Mouse (Mus musculus): ENCODE measurements around the gene Zbtb38.

Gene Zbtb38

DNA sequence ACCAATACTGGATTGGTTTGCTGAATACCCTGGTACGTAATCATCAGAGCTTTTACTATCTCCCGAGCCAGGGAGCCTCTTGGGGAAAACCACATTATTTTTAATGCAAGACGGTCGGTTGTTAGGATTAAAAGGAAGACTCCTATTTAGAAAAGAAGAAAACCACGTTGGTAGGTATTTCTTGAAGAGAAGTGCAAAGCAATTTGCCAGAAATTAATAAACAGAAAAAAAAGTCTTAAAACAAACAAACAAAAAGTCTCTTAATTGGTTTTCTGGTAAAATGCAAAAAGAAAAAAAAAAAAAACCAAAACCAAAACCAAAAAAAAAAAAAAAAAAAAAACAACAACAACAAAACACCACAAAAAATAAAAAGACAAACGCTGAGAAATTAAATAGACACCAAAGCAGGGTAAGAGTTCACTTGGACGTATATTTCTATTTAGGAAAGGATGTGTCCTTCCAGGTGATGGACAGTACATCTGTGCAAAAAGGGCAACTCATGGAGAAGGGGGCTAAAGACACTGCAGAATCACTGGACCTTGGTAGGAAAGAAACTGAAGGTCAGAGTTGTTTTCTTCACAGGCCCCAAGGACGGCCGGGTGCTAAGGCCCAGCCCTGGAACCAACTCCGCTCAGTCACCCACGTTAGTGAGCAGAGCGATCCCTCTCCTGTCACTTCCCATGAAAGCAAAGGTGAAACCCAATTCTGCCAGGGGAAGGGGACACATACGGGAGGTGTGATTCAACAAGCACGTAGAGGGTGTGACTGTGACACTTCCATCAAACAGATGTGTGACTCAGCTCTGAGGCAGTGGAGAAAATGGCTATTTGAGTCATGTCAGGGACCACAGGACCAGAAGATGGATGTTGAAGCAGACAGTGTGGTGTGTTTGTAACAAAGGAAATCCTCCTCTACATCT lies 38.9 kb downstream of the Zbtb38 start:
- DNase-seq (ENCODE audit: low read depth): peak; percentile 25

DNA sequence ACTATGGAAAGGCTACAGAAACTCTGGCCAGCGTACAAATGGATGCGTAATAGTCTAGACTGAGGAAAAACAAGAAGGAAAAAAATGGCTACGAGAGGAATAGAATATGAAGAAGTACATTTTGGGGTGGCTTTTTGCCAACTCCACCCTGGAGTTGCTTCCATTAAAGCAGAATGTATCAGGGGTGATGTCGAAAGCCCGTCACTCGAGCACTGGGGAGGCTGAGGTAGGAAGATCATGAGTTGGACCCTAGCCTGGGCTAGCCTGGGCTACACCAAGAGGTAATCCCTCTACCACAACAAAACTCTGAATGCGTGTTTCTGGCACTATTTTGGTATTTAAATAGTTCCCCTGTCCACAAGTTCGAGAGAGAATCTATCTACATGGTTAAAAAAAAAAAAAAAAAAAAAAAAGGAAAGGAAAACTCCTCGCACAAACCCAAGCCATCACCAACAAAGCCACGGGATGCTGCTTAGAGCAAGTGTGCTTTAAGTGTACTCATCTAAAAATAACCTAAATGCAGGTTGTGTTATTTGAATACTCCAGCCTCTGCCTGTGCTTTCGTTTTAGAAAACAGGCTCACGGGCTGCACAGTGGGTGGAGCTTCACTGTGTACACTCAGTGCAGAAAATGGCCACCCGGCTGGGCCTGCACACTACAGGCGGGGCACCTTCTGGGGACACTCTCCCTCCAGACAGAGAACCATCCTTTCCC lies 39.7 kb downstream of the Zbtb38 start:
- DNase-seq (ENCODE audit: low read depth): no peak

DNA sequence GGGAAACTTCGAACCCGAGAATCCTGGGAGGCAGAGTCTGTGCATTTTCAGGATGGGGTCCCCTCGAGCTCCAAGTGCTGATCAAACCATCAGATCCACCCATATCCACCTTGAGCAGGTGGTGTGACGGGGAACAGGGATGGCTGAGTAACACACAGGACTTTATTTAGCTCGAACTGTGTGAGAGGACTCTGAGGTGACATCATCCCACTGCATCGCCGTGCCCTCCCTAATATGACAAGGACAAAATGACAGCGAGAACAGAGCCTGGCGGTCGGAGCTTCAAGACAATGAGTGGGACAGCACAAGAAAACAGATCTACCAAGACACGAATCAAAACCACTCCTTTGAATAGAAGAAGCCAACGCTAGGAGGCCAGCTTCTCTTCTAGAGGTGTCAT lies 40.6 kb downstream of the Zbtb38 start:
- no peak for DNase-seq (ENCODE audit: low read depth)

GRCm38 (mm10) chr9:96710241-96710946 lies 42.2 kb downstream of the Zbtb38 start:
- no peak for DNase-seq (ENCODE audit: low read depth)

DNA sequence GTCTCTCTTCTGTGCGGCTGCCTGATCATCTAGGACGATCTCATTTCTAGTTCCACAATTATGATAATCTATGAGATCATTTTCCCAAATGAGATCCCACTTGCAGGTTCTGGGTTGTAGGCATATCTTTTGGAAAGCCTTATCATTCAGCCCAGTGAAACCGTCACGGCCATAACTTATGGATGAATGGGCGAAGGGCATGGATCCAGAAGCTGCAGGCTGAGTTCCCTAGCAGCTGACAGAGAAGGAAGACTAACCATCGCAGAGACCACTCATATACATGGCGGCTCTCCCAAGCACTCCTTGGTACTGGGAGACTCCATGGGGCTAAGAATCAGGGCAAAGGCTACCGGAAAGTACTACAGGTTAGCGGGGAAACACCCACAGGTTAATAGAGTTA lies 43.7 kb downstream of the Zbtb38 start:
- DNase-seq (ENCODE audit: low read depth): no peak

DNA sequence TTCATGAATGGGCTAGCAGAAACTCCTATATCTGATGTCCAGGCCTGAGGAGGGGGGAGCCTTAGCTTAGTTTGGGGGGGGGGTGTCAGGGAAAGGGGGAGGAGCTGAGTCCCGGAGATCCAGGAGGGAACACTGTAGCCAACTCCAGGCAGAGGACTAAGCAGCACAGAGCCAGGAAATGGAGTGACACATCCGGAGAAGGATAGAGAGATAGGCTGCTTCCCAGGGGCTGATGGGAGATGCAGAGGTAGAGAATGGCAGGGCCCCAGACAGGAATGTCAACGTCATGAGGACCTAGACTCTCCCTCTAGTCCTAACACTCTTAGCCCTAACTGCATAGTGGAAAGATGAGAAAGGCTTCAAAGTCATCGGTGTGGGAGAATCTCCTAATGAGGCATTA lies 44.7 kb downstream of the Zbtb38 start:
- DNase-seq (ENCODE audit: low read depth): no peak

DNA sequence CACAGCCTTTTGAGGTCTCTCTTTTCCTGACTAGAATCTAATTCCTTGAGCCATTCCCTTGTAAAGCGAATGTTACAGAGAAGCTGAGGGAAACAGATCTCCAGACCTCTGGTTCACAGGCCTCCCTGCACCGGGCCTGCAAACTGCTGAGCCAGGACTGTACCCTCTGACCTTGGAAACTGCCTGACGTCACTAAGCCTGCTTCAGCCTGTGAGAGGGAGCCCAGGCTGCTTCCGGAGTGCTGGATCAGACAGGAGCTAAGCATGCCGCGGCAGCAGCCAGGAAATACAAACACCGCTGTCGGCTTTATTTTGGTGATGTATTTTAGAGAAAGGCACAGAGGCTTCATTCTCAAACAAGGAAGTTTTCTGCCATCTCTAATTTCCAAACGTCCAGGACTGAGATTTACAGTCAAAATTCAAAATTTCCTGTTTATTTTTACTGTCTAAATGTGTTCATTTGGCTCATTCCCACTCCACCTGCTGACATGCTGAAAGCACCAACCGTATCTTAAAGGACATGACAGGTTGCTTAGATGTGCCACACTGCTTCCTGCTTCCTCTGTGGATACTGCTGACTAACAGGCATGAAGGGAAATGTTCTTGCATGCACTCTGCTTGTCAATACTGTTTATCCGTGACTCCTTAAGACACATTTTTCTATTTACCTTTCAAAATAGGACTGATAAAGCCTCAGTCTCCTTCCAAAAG lies 46.9 kb downstream of the Zbtb38 start:
- no peak for DNase-seq (ENCODE audit: low read depth)

GRCm38 (mm10) chr9:96704935-96705334 lies 47.7 kb downstream of the Zbtb38 start:
- no peak for DNase-seq (ENCODE audit: low read depth)

- peak; percentile 6 for DNase-seq (ENCODE audit: low read depth)
These were observed 50.7 kb downstream of the Zbtb38 start for GRCm38 (mm10) chr9:96701891-96702290.

GRCm38 (mm10) chr9:96699276-96700035 lies 53.2 kb downstream of the Zbtb38 start:
- DNase-seq (ENCODE audit: low read depth): no peak

GRCm38 (mm10) chr9:96696788-96697492 lies 55.7 kb downstream of the Zbtb38 start:
- no peak for DNase-seq (ENCODE audit: low read depth)

DNA sequence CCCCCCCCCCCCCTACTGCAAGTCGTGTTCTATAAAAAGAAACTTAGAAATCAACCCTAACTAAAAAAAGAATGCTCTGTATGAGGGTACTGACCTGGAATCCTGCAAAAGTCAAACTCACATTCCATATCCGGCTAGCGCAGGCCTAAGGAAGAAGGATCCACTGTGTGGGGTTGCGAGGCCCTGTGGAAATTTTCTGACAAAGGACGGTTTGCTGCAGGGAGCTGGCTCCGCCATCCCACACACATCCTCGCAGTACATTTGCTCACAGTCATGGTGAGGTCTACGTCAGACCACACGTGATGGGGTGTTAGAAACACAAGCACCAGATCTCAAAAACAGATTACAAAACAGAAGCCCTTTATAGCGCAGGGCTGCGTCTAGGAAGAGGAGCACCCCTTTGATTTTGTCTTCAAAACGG lies 56.5 kb downstream of the Zbtb38 start:
- DNase-seq (ENCODE audit: low read depth): no peak

DNA sequence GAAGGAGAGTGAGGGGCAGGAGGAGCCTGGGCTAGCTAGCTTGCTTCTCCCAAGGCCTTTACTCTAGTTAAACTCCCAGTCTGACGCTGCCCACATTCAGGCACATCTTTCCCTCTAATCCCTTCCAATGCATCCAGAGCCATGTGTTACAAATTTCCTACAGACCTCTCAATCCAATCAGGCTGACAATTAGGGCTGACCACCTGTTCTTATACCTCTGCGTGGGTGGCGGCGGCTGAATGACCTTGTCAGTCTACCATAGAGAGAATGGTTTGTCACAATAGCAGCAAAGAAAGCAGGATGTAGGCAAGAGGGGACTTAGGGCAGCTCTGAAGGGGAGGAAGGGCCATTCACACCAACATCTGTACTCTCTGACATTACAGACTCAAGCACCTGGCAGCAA lies 62.2 kb downstream of the Zbtb38 start:
- no peak for DNase-seq (ENCODE audit: low read depth)

GRCm38 (mm10) chr9:96689076-96689475 lies 63.6 kb downstream of the Zbtb38 start:
- DNase-seq (ENCODE audit: low read depth): peak; percentile 32

DNA sequence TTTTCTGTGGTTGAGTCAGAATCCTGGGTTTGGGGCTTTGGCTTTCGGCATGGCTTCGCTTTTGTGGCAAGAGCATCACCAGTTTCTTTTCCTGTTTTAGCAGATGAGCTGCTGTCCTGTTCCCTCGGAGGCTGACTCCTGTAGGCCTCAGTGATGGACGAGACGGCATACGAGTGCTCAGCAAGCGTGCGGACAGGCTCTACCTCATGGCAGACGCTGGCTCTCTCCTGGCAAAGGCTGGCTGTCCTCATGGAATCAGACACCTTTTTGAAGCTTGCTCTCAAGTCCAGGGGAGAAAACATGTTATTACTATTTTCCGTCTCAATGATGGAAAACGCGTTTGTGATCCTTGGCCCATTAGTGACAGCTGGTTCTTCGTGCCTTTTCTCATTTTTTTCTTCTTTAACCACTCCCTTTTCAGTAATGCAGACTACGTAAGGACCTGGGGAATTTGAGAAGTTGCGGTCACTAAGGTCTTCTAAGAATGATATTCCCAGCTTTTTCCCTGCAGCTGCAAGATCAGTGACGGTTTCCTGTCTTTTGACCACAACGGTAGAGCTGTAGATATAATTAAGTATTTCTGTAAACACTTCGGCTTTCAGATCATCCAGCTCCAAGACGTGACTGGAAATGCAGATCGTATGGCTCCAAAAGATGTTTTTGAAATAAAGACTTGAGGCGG lies 64.3 kb downstream of the Zbtb38 start:
- no peak for DNase-seq (ENCODE audit: low read depth)

DNA sequence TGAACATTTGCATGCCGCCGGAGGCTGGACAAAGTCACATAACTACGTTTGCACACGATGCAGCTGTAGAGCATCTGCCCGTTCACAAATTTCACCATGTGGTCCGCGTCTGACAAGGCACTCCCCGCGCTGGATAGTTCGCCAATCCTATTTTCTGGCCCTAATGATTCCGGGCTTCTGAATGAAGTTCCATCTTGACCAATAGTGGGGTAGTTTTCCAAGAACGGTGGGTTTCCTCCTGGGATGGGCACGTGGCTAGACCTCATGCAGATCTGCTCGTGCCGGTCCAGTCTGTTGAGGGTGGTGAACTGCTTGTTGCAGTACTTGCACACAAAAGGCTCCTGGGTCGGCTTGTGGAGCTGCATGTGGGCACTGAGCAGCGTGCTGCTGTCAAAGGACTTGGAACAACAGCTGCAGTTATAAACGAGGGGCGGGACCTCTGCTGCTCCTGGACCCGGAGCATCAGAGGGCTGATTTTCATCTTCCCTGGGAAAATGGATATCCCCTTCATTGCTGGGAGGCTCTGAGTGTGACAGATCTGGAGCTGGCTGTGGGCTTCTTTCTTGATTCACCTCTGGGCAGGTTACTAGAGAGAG lies 64.9 kb downstream of the Zbtb38 start:
- DNase-seq (ENCODE audit: low read depth): no peak

DNA sequence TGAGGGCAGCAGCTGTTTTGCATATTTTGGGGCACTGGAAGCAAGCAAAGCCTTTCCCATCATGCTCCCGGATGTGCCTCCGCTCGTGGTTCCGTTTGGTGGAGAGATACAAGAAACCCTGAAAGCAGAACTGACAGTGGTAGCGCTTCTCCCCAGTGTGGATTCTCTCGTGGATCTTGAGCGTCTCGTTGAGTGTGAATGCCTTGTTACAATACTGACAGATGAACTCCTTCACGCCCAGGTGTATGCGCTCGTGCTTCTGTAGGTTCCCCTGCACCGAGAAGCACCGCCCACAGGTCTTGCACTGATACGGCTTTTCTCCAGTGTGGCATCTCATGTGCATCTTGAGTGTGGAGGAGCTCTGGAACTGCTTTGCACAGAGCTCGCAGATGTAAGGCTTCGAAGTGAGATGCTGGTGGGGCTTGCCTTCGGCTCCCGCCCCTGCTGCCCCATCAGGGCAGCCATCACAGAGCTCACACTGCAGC lies 67.0 kb downstream of the Zbtb38 start:
- no peak for DNase-seq (ENCODE audit: low read depth)

DNA sequence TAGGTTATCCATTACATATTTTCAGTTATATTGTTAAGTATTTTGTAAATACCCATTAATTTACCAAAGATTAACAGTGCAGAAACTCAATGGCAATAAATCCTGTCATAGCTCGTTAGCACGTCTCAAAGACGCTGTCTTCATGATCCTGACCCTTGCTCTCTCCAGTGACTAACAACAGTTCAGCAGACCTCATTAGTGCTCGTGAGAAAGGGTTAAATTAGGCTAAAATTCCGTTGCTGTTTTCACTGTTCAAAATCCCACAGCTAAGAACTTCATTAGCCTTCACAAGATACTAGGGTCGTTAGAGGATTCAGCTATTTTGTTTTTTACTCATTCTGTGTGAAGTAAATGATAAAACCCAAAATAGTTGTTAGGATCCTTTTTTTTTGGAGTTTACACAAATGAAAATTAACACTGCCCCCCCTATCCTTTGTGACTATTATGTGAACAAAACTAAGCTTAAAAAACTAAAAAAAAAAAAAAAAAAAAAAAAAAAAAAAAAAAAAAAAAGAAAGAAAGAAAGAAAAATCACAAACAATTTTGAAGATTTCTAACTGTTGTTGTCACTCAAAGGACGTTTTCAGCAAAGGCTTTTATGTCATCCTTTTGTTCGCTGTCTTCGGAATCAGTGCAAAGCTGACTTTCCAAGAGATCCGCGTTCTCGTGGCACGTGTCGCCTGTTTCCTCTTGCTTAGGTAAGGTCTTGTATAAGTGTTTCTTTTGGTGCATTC lies 67.6 kb downstream of the Zbtb38 start:
- no peak for DNase-seq (ENCODE audit: low read depth)
